Mouse (Mus musculus): ENCODE data around the gene Atp7a. TPM values are rescaled to one million over a fixed set of nuclear protein-coding genes. Genes with fewer than 3 reads are reported as not detected.

Gene Atp7a
- polyA plus RNA-seq, 1 experiment from 2014 or later = 23.5 TPM

Other genes starting within 250 kb of the Atp7a start
- gene Atrx, start 97.9 kb upstream of the Atp7a start, polyA plus RNA-seq (2015; fragmentation: Nextera tagmentation; extraction: Ambion mirVana) = 260 and 264 TPM in 2 replicates
- 66.4 and 67.6 TPM in 2 replicates for gene Magt1, start 15.4 kb upstream of the Atp7a start, polyA plus RNA-seq (2015; fragmentation: Nextera tagmentation; extraction: Ambion mirVana)
- 406 and 420 TPM in 2 replicates for gene Cox7b, start 11.6 kb upstream of the Atp7a start, polyA plus RNA-seq (2015; fragmentation: Nextera tagmentation; extraction: Ambion mirVana)
- gene Tlr13, start 115.9 kb downstream of the Atp7a start, polyA plus RNA-seq (2015; fragmentation: Nextera tagmentation; extraction: Ambion mirVana) = 0.37 and 0.70 TPM in 2 replicates
- gene Pgk1, start 159.8 kb downstream of the Atp7a start, polyA plus RNA-seq (2015; fragmentation: Nextera tagmentation; extraction: Ambion mirVana) = 277 and 335 TPM in 2 replicates
- 6.1 and 7.4 TPM in 2 replicates for gene Taf9b, start 193.9 kb downstream of the Atp7a start, polyA plus RNA-seq (2015; fragmentation: Nextera tagmentation; extraction: Ambion mirVana)
- gene Fnd3c2, start 228.1 kb downstream of the Atp7a start, polyA plus RNA-seq (2015; fragmentation: Nextera tagmentation; extraction: Ambion mirVana) = not detected in 2 replicates

Data from embryonic facial prominence, embryonic 13.5 days (tissue).